Mouse (Mus musculus) adipocyte (in vitro differentiated cells): ENCODE results near the gene Cyp2ab1.
A peak's percentile ranks its signal among the peaks of the same experiment; 100 is the strongest.
"Not testable (repeated sequence)": the region's sequence is repeated elsewhere in the genome, so short reads cannot be mapped to it uniquely, and the experiment has no call there.

Experiments used
- DNase-seq: peaks from one replicate; pipeline ENCODE4 v3.0.0-alpha.2; 2016; ENCODE audit warnings: low spot score

Gene Cyp2ab1

DNA sequence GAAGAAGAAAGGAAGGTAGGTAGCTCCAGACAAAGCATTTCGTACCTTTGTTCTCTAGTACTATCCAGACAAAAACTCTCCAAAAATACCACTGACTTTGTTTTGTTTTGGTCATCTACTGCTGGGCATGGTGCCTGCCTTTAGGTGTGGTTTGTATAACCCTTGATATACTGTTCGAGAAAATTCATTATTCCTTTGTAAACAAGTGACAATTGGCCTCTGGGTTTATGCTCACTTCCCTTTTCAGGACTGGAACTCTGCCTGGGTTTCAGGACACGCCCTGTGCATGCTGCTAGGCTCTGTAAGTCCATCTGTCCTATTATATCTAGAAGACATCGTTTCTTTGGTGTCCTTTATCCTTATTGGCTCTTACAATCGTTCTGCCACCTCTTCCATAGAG is at the start of gene Cyp2ab1:
Gene Cyp2ab1, minus strand, starts transcription at position 119 of the 400 bp plus-strand sequence.
- peak; percentile 79 for DNase-seq

DNA sequence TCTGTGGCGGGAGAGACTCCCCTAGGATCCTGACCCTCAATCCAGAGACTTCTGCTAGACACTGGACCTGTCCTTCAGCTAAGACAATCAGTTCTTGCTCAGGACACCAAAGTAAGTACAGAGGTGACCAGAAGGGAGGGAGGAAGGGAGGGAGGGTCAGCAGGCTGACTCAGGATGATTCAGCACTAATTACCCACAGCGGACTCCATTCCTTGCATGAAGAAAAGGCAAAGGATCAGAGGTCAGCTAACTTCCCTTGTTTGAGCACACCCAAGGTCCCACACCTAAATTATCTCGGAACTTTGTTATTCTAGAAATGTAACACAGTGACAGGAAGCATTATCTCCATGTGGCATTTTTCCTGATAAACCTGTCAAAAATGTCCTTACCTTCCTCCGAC is 46.5 kb upstream of the Cyp2ab1 start:
- peak; percentile 57 for DNase-seq

DNA sequence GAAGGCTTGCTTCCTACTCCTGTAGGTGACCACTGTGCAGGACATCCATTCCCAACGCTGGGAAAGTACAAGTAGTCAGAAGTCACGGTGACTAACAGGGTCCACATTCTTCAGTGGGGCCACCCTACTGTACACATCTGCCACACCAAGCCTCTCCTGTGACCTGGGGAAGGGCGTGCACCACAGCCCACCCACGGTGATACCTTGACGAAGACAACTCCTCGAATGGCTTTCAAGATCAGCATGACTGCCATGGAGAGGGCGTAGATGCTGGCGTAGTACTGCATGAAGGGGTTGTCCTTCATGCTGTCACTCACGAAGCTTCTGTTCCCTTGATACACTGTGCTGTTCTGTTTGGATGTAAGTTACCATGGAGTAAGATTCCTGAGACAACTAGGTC is 43.0 kb upstream of the Cyp2ab1 start:
- DNase-seq = no peak

DNA sequence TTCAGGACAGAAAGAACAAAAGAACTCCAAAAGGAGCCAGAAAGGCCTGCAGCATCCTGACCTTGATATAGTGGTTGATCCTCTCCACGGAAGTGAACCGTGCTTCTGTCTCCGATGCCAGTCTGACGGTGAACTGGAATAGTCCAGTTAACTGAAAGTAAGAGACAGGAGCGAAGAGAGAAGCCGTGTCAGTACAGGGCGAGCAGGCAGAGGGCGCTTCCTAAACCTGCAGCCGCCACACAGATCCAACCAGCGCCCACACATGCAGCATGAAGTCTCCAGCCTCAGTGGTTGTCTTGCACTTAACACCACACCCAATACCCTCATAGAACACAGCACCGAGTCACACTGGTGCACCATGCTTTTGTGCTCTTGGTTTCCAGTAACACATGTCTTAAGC is 36.9 kb upstream of the Cyp2ab1 start:
- DNase-seq = no peak

DNA sequence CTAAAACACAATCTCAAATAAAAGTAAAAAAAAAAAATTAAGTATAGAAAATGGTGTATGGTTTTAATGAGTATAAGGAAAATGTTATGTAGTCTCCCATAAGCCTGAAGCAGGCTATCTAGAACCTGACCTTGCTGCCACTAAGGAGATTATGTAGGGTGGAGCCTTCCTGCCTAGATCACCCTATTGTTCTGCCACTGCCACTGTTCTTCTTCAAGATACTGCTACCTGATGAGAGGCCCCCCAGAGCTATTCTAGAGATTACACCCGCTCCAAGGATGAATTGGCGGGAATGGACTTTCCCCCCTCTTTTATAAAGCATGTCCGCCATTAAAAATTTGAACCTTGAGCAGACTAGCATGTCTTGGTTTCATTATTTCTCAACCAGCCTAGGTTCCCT is 36.3 kb upstream of the Cyp2ab1 start:
- not testable (repeated sequence) for DNase-seq

DNA sequence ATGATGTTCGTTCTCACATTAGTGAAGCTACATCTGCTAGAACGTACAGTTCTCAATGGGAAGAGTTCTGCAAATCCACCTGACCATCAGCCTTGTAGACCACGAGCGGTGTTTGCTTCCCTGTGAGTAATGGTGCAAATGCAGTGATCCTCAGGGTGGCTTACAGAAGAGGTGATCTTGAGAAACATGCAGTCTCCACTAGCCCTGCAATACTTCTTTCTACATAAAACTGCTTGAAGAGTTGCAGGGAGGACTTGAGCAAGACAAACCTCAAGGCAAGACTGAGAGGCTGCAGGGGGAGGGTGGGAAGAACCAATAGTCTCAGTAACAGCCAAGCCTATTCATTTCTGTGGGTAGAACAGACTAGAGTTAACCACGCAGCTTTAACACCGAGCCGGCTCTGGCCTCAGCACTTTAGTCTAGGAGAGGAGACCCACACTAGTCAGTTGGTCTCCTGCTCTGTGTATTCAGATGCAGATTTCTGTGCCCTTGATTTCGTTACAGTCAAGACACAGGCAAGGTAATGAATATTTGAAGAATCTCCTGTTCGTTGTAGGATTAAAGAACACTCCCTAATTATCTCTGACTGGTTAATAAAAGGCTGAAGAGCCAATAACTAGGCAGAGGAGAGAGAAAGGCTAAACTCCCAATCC is 34.6 kb upstream of the Cyp2ab1 start:
- no peak for DNase-seq

DNA sequence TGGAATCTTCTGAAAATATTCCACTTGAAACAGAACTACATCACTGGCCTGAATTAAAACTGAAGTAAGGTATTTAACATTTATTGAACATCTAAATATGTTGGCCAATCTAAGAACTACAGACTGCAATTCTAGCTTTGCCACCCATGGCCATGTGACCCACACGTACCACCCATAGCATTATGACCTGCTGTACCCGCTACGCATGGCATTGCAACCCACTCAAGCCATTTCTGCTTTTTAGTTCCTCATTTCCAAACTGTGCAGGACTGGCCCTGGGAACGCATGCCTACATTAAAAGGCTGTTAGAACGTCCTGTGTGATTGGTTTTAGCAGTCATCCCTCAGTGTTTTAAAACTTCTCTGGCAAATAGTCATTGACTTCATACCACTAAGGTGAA is 32.6 kb upstream of the Cyp2ab1 start:
- DNase-seq = no peak

DNA sequence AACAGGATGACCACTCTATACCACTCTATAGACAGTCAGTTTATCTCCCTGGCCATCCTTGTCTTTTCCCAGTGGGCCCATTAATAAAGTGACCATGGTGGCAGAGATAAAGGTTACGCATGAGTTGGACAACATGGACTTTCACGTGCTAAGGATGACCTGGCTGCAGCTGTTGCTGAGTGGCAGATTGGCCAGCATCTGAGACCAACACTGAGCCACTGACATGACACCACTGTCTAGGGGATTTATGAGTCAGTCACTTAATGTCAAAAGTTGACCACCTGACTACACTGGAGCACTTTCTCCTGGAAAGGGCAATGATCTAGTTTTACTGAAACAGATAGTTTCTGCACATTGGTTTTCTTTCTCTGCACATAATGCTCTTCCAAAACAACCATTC is 29.6 kb upstream of the Cyp2ab1 start:
- DNase-seq = no peak

DNA sequence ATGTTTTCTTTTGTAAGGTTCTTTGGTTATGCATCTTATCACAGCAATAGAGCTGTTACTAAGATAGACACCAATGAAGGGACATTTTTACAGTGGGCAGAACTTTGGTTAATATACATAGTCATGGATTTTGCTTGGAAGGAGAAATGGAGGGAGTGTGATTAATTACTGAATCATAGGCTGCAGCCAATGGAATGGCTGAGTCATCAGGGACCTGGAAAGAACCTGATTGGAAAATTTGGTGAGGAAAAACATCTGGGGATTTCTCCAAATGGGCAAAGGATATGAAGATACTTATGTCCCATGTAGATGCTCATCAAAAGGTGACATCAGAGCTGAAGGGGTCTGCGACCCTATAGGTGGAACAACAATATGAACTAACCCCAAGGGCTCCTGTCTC is 28.8 kb upstream of the Cyp2ab1 start:
- no peak for DNase-seq

DNA sequence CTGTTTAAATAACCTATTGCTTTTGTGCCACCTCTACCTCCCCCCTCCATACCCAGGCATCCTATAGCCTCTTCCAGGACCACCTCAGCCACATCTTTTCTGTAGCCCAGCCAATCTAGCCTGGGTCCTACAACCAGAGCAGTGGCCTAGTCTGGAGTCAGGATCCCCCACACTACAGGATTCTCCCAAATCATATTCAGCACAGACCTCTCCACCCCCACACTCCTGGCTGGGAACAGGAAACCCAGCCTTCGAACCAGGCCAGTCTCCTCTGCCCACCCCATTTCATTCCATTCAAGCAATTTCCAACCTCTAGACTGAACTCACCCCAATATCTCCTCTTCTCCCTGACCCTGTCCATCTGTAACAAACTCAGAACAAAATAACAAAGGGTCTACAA is 20.3 kb upstream of the Cyp2ab1 start:
- DNase-seq = no peak

DNA sequence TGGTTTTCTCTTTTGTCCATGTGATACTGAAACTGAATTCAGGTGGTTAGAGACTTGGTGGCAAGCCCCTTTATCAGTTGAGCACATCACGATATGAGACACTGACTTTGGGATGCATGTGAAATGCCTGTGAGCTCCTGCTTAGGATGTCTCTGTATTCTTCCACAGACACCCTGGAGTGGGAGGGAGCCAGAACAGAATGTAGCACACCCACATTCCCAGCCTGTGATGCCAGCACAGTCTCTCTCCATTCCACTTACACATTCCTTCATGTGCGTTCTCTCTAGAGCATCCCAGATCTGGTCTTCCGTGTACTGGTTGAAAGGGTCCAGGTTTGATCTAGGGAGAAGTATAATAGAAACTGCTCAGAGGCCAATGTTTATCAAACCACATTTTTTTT is 13.4 kb upstream of the Cyp2ab1 start:
- DNase-seq = no peak

DNA sequence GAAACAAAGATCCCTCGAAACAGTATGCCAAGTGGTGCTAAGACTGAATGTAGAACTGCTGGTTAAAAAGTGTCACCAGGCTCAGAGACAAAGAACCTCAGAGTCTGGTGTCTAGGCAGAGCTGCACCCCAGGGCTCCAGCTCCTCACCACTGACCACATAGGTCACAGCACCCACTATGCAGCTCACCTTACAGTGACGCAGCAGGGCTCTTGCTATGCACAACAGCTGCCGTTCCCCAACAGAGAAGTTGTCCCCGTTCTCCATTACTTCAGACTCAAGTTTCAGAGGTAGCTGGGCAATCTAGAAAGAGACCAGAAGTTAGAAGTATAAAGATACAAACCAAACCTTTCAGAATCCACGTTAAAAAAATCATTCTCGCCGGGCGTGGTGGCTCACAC is 9.7 kb upstream of the Cyp2ab1 start:
- DNase-seq = no peak

DNA sequence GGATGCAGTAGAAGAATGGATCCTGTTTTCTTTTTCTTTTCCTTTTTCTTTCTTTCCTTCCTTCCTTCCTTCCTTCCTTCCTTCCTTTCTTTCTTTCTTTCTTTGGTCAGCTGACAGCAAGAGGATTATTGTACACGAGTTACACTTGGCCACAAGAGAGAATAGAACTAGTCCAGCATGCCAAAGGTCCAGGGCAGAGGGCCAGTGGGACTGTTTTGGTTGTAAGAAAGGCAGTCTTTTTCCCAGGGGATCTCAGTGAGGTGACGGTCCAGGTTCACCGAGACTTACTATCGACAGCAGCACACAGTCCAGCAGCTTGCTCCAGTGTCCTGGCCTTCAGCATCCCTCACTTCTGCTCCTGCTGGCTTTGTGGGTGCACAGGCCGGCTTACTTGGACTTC is 3.1 kb upstream of the Cyp2ab1 start:
- DNase-seq = peak; percentile 97

DNA sequence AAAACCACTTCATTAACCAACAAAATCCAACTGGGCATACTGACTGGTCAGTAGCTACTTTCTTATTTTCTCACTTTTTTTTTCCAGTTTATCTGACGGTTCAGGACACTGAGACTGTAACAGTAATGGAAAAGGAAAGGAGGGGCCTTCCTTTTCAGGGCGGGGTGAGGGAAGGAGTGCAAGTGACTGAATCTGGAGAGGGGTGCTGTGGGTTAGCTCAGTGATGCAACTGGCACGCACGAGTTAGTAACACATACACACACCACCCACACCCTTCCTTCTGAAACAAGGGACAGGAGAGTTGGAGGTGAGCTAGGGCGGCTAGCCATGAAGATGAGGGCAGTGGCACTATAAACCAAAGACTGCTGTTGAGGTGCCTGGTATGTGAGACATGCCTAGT is 1.3 kb downstream of the Cyp2ab1 start:
- no peak for DNase-seq

DNA sequence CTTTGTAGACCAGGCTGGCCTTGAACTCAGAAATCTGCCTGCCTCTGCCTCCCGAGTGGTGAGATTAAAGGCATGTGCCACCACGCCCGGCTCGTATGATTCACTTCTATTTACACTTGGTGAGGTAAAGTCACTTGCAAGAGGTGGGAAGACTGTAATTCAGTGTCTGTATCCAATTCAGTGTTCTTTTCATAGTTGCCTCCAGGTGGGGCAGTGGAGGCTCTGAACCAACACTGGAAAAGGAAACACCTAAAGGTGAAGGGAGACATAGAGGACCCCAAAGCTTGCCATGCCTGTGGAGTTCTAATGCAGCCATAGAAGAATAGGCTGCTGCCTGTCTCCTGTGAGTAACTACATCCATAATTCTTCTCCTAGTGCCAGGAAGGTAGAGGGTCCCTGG is 2.9 kb downstream of the Cyp2ab1 start:
- DNase-seq = no peak

DNA sequence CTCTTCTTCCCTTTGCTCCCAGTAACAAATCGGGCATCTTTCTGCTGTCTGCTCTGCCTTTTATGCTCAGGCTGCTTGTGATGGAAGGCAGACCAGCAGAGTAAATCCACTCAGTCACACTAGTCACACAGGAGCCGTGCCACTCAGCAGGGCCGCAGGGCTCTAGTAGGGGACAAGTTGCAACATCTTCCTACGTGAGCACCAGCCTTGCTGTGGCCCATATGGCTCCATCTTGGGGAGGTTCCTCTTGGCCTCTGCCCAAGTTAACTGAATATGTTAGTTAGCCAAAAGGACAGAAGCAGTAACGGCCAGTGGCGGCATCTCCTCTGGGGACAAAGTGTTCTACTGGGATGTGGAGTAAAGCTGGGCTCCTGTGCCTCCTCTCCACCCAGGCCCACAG is 8.4 kb downstream of the Cyp2ab1 start:
- DNase-seq = peak; percentile 45

DNA sequence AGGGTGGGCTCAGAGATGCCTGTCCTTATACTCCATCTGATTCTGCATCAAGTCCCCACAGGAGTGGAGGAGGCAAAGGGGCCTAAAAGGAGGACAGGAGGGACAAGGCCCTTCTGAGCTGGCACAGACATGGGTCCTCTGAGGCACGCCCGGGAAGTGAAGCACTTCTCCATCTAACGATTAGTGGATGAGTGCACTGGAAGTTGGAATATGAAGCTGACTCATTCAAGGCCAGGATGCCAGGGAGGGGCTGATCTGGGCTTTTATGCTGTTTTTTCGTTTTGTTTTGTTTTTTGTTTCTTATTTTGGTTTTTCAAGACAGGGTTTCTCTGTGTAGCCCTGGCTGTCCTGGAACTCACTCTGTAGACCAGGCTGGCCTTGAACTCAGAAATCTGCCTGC is 9.9 kb downstream of the Cyp2ab1 start:
- DNase-seq = no peak

DNA sequence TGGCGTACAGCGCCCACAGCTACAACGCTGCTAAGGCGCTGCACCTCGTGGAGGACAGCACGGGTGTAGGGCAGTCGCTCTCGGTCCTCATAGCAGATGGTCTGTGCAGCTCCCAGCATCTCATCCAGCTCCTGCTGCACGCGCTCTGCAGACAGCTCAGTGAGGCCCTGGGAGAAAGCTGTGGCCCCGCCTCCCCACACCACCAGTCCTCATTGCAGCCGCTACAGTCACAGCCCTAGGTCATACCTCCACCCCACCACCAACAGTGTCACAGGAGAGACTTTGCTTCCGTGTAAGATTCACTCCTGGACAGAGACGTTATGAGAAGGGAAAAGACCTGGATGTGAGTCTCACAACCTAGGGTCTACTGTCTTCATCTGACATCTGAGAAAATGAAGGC is 12.9 kb downstream of the Cyp2ab1 start:
- no peak for DNase-seq

DNA sequence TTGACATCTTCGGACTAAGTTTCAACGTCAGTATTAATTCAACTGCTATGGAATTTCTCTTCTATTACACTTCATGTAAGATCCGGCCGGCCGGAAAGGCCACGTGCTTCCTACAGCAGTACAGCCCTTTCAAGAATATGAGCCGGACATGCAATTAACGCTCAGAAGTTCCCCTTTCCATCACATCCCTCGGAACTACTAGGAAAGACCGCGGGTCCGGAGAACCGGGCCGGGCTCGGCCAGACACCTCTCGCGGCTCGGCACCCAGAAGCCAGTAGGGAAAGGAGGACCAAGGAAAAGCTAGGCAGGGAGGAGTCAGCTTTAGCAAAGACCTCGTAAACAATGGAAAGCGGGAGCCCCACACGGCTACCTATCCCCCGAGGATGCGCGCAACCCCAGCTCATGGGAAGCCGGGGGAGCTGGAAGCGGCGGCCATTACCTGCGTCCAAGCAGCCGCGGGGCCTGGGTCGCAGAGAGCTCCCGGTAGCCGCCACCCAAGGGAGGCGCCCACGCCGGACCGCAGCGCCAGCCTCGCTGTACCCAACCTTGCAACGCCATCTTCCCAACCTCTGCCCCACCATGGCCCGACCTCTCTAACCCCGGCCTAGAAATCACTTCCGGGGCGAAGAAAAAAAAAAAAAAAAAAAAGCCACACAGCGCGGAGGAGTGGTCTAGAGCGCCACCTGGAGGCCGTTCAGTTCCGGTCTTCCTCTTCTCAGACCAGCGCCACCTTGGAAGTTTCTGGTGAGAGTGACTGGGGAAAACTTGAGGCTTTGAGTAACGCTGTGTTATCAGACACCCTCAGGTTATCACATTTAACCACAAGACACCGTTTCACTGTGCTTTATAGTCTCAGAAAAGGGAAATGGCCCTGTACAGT is 23.2 kb downstream of the Cyp2ab1 start, which contains the start of gene Parl:
Gene Parl, minus strand, starts transcription at position 618 of the 880 bp plus-strand sequence.
- DNase-seq = peak; percentile 98

DNA sequence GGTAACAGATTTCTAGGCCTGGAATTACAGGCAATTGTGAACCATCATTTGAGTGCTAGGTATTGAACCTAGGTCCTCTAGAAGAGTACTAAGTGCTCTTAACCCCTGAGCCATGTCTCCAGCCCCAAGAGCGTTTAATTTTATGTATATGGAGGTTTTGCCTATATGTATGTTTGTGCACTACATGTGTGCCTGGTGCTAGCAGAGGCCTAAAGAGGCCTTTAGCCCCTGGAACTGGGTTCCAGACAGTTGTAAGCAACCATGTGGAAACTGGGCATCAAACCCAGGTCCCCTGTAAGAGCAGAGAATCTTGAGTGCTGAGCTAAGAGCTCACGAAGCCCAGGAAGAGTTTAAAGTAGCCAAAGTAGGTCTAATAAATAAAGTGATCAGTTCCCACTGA is 25.1 kb downstream of the Cyp2ab1 start:
- no peak for DNase-seq

DNA sequence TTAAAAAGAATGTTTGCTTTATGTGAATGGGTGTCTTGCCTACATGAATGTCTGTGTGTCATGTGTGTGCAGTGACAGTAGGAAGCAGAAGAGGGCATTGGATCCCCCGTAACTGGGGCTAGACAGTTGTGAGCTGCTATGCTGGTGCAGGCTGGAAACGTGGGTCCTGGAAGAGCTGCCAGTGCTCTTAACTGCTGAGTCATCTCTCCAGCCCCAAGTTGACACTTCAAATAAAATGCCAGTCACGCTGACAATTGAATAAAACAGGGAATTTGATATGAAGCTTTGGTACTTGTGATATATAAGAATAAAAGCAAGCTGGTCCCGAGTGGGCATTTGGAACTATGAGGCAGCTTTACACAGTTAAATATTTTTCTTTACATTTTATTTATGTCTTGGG is 45.0 kb downstream of the Cyp2ab1 start:
- DNase-seq = no peak

DNA sequence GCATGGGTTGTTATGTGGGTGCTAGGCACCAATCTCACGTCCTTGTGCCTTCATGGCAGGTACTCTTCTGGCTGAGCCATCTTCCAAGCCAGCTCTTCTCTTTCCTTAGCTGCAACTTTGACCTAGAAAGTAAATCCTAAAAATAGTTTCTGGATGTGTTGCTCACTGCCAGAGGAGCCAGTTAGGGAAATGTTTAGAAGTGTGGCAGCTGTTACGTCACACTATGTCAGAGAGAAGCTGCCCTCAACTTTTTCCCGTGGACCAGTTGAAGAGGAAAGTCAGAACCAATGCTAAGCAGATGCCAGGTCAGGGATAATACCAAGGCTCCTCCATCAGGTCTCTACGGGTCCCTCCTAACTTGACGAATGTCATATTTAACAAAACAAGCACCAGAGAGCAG is 45.8 kb downstream of the Cyp2ab1 start:
- peak; percentile 56 for DNase-seq

DNA sequence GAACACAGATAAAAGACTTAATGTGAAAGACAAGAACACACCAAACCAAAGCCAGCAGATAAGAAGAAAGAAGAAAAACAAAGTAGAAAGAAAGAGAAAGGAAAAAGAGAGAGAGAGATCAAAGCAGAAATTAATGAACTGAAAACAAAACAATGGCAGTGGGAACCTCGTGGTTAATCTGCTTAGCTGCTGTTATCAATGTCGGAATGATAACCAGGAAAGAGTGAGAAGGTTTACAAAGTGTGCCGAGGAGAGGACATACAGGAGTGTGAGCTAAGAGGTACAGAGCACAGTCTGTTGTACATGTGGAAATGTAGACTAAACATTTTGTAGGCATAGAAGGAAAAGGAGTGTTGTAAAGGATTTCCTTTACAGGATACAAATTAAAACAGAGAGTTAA is 52.2 kb downstream of the Cyp2ab1 start:
- no peak for DNase-seq

DNA sequence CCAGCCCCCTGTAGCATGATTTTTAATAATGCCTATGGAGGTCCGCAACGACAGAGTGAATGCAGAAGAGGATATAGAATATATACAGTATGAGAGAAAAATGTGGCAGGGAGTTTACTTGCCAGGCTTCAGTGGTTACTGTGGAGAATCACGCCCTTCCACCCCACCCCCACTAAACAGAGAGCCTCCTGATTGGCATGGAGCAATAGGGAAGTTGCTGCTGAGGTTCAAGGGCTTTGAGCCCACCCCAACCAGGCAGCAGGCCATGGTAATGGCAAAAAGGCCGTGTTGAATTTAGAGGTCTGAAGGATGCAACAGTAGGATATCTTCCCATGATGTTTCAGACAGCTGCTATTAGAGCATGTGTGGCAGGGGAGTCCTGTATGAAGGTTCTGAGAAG is 53.9 kb downstream of the Cyp2ab1 start:
- DNase-seq = no peak
